Mouse (Mus musculus) frontal cortex, postnatal 10 days (tissue): ENCODE data around the gene Trpc1.
A peak's percentile ranks its signal among the peaks of the same experiment; 100 is the strongest.

ENCODE experiments used
- DNase-seq, 2 experiments: peaks; one replicate each; pipeline ENCODE4 v3.0.0; 2022; ENCODE audit warnings: low spot score in 2 of 2, mixed read lengths in 1 of 2

The Trpc1 gene

GRCm38 (mm10) chr9:95697808-95698207 lies 52.4 kb downstream of the Trpc1 start:
- DNase-seq, result peak in 1 of 2 experiments; percentile 20

GRCm38 (mm10) chr9:95696581-95696980 lies 53.6 kb downstream of the Trpc1 start:
- DNase-seq, result no peak

- DNase-seq, result no peak
These were observed 55.2 kb downstream of the Trpc1 start for GRCm38 (mm10) chr9:95695023-95695422.

- DNase-seq, result no peak
These were observed 55.6 kb downstream of the Trpc1 start for GRCm38 (mm10) chr9:95694526-95694925.

GRCm38 (mm10) chr9:95693528-95694100 lies 56.6 kb downstream of the Trpc1 start:
- no peak for DNase-seq

- DNase-seq, result no peak
These were observed 57.4 kb downstream of the Trpc1 start for GRCm38 (mm10) chr9:95692823-95693222.

GRCm38 (mm10) chr9:95688064-95688463 lies 62.1 kb downstream of the Trpc1 start:
- no peak for DNase-seq

GRCm38 (mm10) chr9:95685660-95686440 lies 64.3 kb downstream of the Trpc1 start:
- DNase-seq, result no peak

- DNase-seq, result no peak
These were observed 69.5 kb downstream of the Trpc1 start for GRCm38 (mm10) chr9:95680691-95681090.

- DNase-seq, result no peak
These were observed 70.2 kb downstream of the Trpc1 start for GRCm38 (mm10) chr9:95679966-95680365.

- no peak for DNase-seq
These were observed 74.2 kb downstream of the Trpc1 start for GRCm38 (mm10) chr9:95676021-95676420.

GRCm38 (mm10) chr9:95675064-95675699 lies 75.0 kb downstream of the Trpc1 start:
- peak in 1 of 2 experiments; percentile 20 for DNase-seq

- no peak for DNase-seq
These were observed 77.4 kb downstream of the Trpc1 start for GRCm38 (mm10) chr9:95672760-95673159.

GRCm38 (mm10) chr9:95672331-95672730 lies 77.8 kb downstream of the Trpc1 start:
- no peak for DNase-seq

GRCm38 (mm10) chr9:95668306-95668705 lies 81.9 kb downstream of the Trpc1 start:
- no peak for DNase-seq

- DNase-seq, result peak; percentile 51 to 59
These were observed 82.3 kb downstream of the Trpc1 start for GRCm38 (mm10) chr9:95667836-95668235.

- no peak for DNase-seq
These were observed 84.3 kb downstream of the Trpc1 start for GRCm38 (mm10) chr9:95665835-95666234.

- peak in 1 of 2 experiments; percentile 31 for DNase-seq
These were observed 85.7 kb downstream of the Trpc1 start for GRCm38 (mm10) chr9:95664290-95664989.

GRCm38 (mm10) chr9:95657941-95658340 lies 92.2 kb downstream of the Trpc1 start:
- DNase-seq, result no peak
